Mouse (Mus musculus): ENCODE data around the gene Usp39. TPM values are rescaled to one million over a fixed set of nuclear protein-coding genes. Genes with fewer than 3 reads are reported as not detected.

The Usp39 gene
- polyA plus RNA-seq, 1 experiment, result 14.8 TPM

- Histone ChIP-seq H3K36me3 (ENCODE audit: control insufficient read depth, insufficient read depth, low read length) (peaks cover 4% of the 10 kb centered on the region), H3K4me1 (ENCODE audit: control insufficient read depth, insufficient read depth, insufficient read length) (peaks cover 3% of the 10 kb centered on the region), H3K4me3 (ENCODE audit: extremely low read depth, insufficient read depth, insufficient read length) (peak within 1 kb of the TSS; percentile 80), H3K27me3 (ENCODE audit: control insufficient read depth, insufficient read depth, low read length) (no peaks in the 10 kb centered on the region), H3K27ac (ENCODE audit: insufficient read depth, low read length) (peak within 1 kb of the TSS; percentile 86)
- DNase-seq (ENCODE audit: low read depth in 1 of 2, low spot score in 2 of 2), result peak; percentile 72 to 92
- TF ChIP-seq CTCF (IDR thresholded peaks at IDR 0.05; ENCODE audit: extremely low read depth, insufficient read depth, insufficient read length, insufficient replicate concordance), result peak; percentile 48; the same call in 1 of the 2 replicates
- TF ChIP-seq POLR2A (IDR thresholded peaks at IDR 0.05; ENCODE audit: low read depth, low read length), result no peak; the same call in 1 of the 2 replicates
- 1% methylated on average over 48 of the region's 49 CpGs for WGBS
These were observed 35.3 kb upstream of the Usp39 start, which contains the start of gene Vamp5 for GRCm38 (mm10) chr6:72380131-72380770. Gene Vamp5 (minus strand): TSS chr6:72380468.

- Histone ChIP-seq H3K4me3 (ENCODE audit: extremely low read depth, insufficient read depth, insufficient read length) (peak overlapping the region; percentile 80), H3K27me3 (ENCODE audit: control insufficient read depth, insufficient read depth, low read length) (no peaks in the 10 kb centered on the region), H3K36me3 (ENCODE audit: control insufficient read depth, insufficient read depth, low read length) (no peaks in the 10 kb centered on the region), H3K27ac (ENCODE audit: insufficient read depth, low read length) (peak overlapping the region; percentile 86), H3K4me1 (ENCODE audit: control insufficient read depth, insufficient read depth, insufficient read length) (peaks cover 8% of the 10 kb centered on the region)
- TF ChIP-seq CTCF (IDR thresholded peaks at IDR 0.05; ENCODE audit: extremely low read depth, insufficient read depth, insufficient read length, insufficient replicate concordance) (no peak), POLR2A (IDR thresholded peaks at IDR 0.05; ENCODE audit: low read depth, low read length) (no peak)
- no peak for DNase-seq (ENCODE audit: low read depth in 1 of 2, low spot score in 2 of 2)
- 30% methylated on average over 7 of the region's 7 CpGs for WGBS
These were observed 34.6 kb upstream of the Usp39 start for GRCm38 (mm10) chr6:72379377-72380130.

- no peak for TF ChIP-seq POLR2A (IDR thresholded peaks at IDR 0.05; ENCODE audit: low read depth, low read length)
- TF ChIP-seq CTCF (IDR thresholded peaks at IDR 0.05; ENCODE audit: extremely low read depth, insufficient read depth, insufficient read length, insufficient replicate concordance), result no peak
- no peak overlapping the region for H3K4me3 ChIP-seq (ENCODE audit: extremely low read depth, insufficient read depth, insufficient read length)
- no peaks in the 10 kb centered on the region for H3K36me3 ChIP-seq (ENCODE audit: control insufficient read depth, insufficient read depth, low read length)
- no peak overlapping the region for H3K27ac ChIP-seq (ENCODE audit: insufficient read depth, low read length)
- DNase-seq (ENCODE audit: low read depth in 1 of 2, low spot score in 2 of 2), result no peak
- 72% methylated on average over 8 of the region's 8 CpGs for WGBS
- H3K27me3 ChIP-seq (ENCODE audit: control insufficient read depth, insufficient read depth, low read length), result no peaks in the 10 kb centered on the region
- peaks cover 8% of the 10 kb centered on the region for H3K4me1 ChIP-seq (ENCODE audit: control insufficient read depth, insufficient read depth, insufficient read length)
These were observed 33.7 kb upstream of the Usp39 start for GRCm38 (mm10) chr6:72378510-72379234.

DNA sequence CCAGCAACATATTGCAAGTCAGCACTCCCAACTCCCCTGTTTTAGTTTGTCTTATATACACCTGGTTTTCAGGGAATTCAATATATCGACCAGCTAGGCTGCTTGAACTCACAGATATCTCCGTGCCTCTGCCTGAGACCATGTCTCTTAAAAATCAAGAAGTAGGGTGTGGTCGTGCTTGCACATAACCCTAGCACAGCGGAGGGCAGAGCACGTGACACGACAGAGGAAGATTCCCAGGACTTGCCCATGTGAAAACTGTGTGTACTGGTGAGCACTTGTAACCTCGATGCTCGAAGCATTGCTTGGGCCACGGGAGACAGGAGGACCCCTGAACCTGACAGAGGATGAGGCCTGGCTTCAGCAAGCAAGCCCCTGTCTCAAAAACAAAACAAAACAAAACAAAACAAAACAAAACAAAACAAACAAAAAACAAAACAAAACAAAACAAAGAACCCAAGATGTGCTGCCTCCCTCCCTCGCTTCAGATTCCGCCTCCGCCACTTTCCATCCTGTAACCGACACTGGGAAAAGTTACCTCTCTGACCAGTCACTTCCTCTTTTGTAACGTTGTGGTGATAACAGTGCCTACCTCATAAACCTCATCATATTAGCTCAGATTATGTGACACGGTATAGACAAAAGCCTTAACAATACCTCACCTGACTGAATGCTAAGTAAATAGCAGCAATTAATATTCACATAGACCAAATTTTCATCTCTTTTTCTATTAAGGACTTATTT is 30.0 kb upstream of the Usp39 start:
- DNase-seq (ENCODE audit: low read depth in 1 of 2, low spot score in 2 of 2), result peak; percentile 33 to 49
- H3K27me3 ChIP-seq (ENCODE audit: control insufficient read depth, insufficient read depth, low read length), result no peaks in the 10 kb centered on the region
- H3K27ac ChIP-seq (ENCODE audit: insufficient read depth, low read length), result 0 out of 2 replicates have a peak overlapping the region, but pooled peaks have one; percentile 58
- H3K36me3 ChIP-seq (ENCODE audit: control insufficient read depth, insufficient read depth, low read length), result no peaks in the 10 kb centered on the region
- H3K4me1 ChIP-seq (ENCODE audit: control insufficient read depth, insufficient read depth, insufficient read length), result peaks cover 8% of the 10 kb centered on the region
- WGBS, result 21% methylated on average over 15 of the region's 15 CpGs
- H3K4me3 ChIP-seq (ENCODE audit: extremely low read depth, insufficient read depth, insufficient read length), result no peak overlapping the region
- TF ChIP-seq CTCF (IDR thresholded peaks at IDR 0.05; ENCODE audit: extremely low read depth, insufficient read depth, insufficient read length, insufficient replicate concordance) (no peak), POLR2A (IDR thresholded peaks at IDR 0.05; ENCODE audit: low read depth, low read length) (no peak)

DNA sequence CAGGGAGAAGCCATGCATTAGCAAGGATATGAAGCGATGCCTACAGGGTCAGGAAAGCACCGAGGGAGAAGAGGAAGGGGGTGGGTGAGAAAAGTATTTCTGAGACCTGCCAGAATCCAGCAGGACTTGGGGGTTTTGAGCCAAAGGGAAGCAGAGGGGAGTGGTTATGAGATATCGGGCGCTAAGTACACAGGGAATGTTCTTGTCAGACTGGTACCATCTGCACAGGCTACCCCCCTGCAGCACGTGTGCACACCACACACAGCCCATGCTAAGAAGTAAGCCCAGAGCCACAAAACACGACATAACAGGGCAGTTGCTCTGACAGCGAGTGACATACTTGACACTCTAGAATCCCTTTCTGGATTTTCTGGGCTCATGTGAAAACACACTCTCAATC is 29.2 kb upstream of the Usp39 start:
- Histone ChIP-seq H3K4me3 (ENCODE audit: extremely low read depth, insufficient read depth, insufficient read length) (no peak overlapping the region), H3K36me3 (ENCODE audit: control insufficient read depth, insufficient read depth, low read length) (no peaks in the 10 kb centered on the region), H3K27ac (ENCODE audit: insufficient read depth, low read length) (peak overlapping the region; percentile 20; the same call in 1 of the 2 replicates), H3K27me3 (ENCODE audit: control insufficient read depth, insufficient read depth, low read length) (no peaks in the 10 kb centered on the region), H3K4me1 (ENCODE audit: control insufficient read depth, insufficient read depth, insufficient read length) (peaks cover 8% of the 10 kb centered on the region)
- no peak for TF ChIP-seq CTCF (IDR thresholded peaks at IDR 0.05; ENCODE audit: extremely low read depth, insufficient read depth, insufficient read length, insufficient replicate concordance)
- TF ChIP-seq POLR2A (IDR thresholded peaks at IDR 0.05; ENCODE audit: low read depth, low read length), result no peak
- 69% methylated on average over 7 of the region's 7 CpGs for WGBS
- no peak for DNase-seq (ENCODE audit: low read depth in 1 of 2, low spot score in 2 of 2)

DNA sequence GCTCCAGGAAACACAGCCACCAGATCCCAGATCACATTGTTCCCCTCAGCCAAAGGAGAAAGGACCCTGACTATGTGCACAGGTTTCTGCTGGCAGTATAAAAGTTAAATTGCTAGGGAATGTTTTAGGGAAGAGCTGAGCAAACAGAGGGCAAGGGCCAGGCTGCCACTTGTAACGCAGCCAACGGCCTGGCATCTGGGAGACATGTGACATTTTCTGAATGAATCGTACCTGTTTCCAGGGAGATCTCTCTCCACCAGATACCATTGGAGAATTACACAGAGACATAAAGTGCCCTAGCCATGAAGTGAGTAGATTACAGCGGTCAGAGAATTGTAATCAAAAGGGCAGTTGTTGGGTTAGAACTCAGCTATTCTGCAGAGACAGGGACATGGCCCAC is 28.2 kb upstream of the Usp39 start:
- no peak for TF ChIP-seq POLR2A (IDR thresholded peaks at IDR 0.05; ENCODE audit: low read depth, low read length)
- TF ChIP-seq CTCF (IDR thresholded peaks at IDR 0.05; ENCODE audit: extremely low read depth, insufficient read depth, insufficient read length, insufficient replicate concordance), result no peak

More for the DNA sequence above, 28.2 kb upstream of the Usp39 start:
- WGBS, result 93% methylated on average over 4 of the region's 4 CpGs
- no peak overlapping the region for H3K4me3 ChIP-seq (ENCODE audit: extremely low read depth, insufficient read depth, insufficient read length)
- H3K4me1 ChIP-seq (ENCODE audit: control insufficient read depth, insufficient read depth, insufficient read length), result peaks cover 8% of the 10 kb centered on the region
- no peaks in the 10 kb centered on the region for H3K27me3 ChIP-seq (ENCODE audit: control insufficient read depth, insufficient read depth, low read length)
- DNase-seq (ENCODE audit: low read depth in 1 of 2, low spot score in 2 of 2), result no peak
- 0 out of 2 replicates have a peak overlapping the region, but pooled peaks have one; percentile 4 for H3K27ac ChIP-seq (ENCODE audit: insufficient read depth, low read length)
- peaks cover 1% of the 10 kb centered on the region; the same call in 1 of the 2 replicates for H3K36me3 ChIP-seq (ENCODE audit: control insufficient read depth, insufficient read depth, low read length)

Data from spleen, adult 2 months (tissue).